Mouse (Mus musculus): ENCODE results near the gene Opcml. TPM values are rescaled to one million over a fixed set of nuclear protein-coding genes. Genes with fewer than 3 reads are reported as not detected.

Gene Opcml
- polyA plus RNA-seq, 2 experiments = 3.7 to 5.5 TPM

GRCm38 (mm10) chr9:28845961-28846570 lies 1055.5 kb downstream of the Opcml start:
- Histone ChIP-seq H3K27me3 (ENCODE audit: control insufficient read depth, insufficient read depth, low read length) (no peaks in the 10 kb centered on the region), H3K36me3 (ENCODE audit: control insufficient read depth, insufficient read depth, low read length) (no peaks in the 10 kb centered on the region), H3K9me3 (ENCODE audit: control insufficient read depth, low read length) (no peaks in the 10 kb centered on the region), H3K4me3 (replicated peaks; ENCODE audit: low read length) (no peak overlapping the region), H3K9ac (ENCODE audit: low read depth, low read length, severe bottlenecking) (no peak overlapping the region), H3K4me2 (replicated peaks; ENCODE audit: low read depth, low read length, severe bottlenecking) (no peak overlapping the region), H3K4me1 (ENCODE audit: control insufficient read depth, insufficient read depth, low read length) (no peaks in the 10 kb centered on the region), H3K27ac (replicated peaks; ENCODE audit: low read depth, low read length) (no peak overlapping the region)
- WGBS = 29% methylated on average over 2 of the region's 2 CpGs
- ATAC-seq (ENCODE audit: low FRiP score, low read depth) (no peak), DNase-seq (ENCODE audit: low spot score) (no peak)
- no peak for TF ChIP-seq POLR2A (IDR thresholded peaks at IDR 0.05; ENCODE audit: borderline replicate concordance, extremely low read depth, insufficient read depth, insufficient read length)

- TF ChIP-seq POLR2A (IDR thresholded peaks at IDR 0.05; ENCODE audit: borderline replicate concordance, extremely low read depth, insufficient read depth, insufficient read length) = no peak
- DNase-seq (ENCODE audit: low spot score) = no peak
- H3K4me2 ChIP-seq (replicated peaks; ENCODE audit: low read depth, low read length, severe bottlenecking) = no peak overlapping the region
Observed at GRCm38 (mm10) chr9:28855826-28856225, 1065.3 kb downstream of the Opcml start.

GRCm38 (mm10) chr9:28861983-28862382 lies 1071.4 kb downstream of the Opcml start:
- ATAC-seq (ENCODE audit: low FRiP score, low read depth) (no peak), DNase-seq (ENCODE audit: low spot score) (no peak)
- Histone ChIP-seq H3K27me3 (ENCODE audit: control insufficient read depth, insufficient read depth, low read length) (no peaks in the 10 kb centered on the region), H3K9ac (ENCODE audit: low read depth, low read length, severe bottlenecking) (no peak overlapping the region), H3K4me3 (replicated peaks; ENCODE audit: low read length) (no peak overlapping the region), H3K9me3 (ENCODE audit: control insufficient read depth, low read length) (no peaks in the 10 kb centered on the region), H3K4me2 (replicated peaks; ENCODE audit: low read depth, low read length, severe bottlenecking) (no peak overlapping the region), H3K36me3 (ENCODE audit: control insufficient read depth, insufficient read depth, low read length) (no peaks in the 10 kb centered on the region), H3K4me1 (ENCODE audit: control insufficient read depth, insufficient read depth, low read length) (no peaks in the 10 kb centered on the region), H3K27ac (replicated peaks; ENCODE audit: low read depth, low read length) (no peak overlapping the region)
- TF ChIP-seq POLR2A (IDR thresholded peaks at IDR 0.05; ENCODE audit: borderline replicate concordance, extremely low read depth, insufficient read depth, insufficient read length) = no peak
- 56% methylated on average over 4 of the region's 4 CpGs for WGBS

More at GRCm38 (mm10) chr9:28855826-28856225, 1065.3 kb downstream of the Opcml start:
- H3K9ac ChIP-seq (ENCODE audit: low read depth, low read length, severe bottlenecking) = no peak overlapping the region
- 73% methylated on average over 7 of the region's 7 CpGs for WGBS
- H3K27me3 ChIP-seq (ENCODE audit: control insufficient read depth, insufficient read depth, low read length) = no peaks in the 10 kb centered on the region
- H3K9me3 ChIP-seq (ENCODE audit: control insufficient read depth, low read length) = no peaks in the 10 kb centered on the region
- no peaks in the 10 kb centered on the region for H3K36me3 ChIP-seq (ENCODE audit: control insufficient read depth, insufficient read depth, low read length)
- H3K4me1 ChIP-seq (ENCODE audit: control insufficient read depth, insufficient read depth, low read length) = no peaks in the 10 kb centered on the region
- no peak for ATAC-seq (ENCODE audit: low FRiP score, low read depth)
- no peak overlapping the region for H3K4me3 ChIP-seq (replicated peaks; ENCODE audit: low read length)
- no peak overlapping the region for H3K27ac ChIP-seq (replicated peaks; ENCODE audit: low read depth, low read length)

GRCm38 (mm10) chr9:28867256-28867655 lies 1076.7 kb downstream of the Opcml start:
- WGBS = 81% methylated on average over 3 of the region's 3 CpGs
- ATAC-seq (ENCODE audit: low FRiP score, low read depth) (no peak), DNase-seq (ENCODE audit: low spot score) (no peak)
- no peak overlapping the region for H3K4me2 ChIP-seq (replicated peaks; ENCODE audit: low read depth, low read length, severe bottlenecking)
- no peaks in the 10 kb centered on the region for H3K4me1 ChIP-seq (ENCODE audit: control insufficient read depth, insufficient read depth, low read length)
- H3K27ac ChIP-seq (replicated peaks; ENCODE audit: low read depth, low read length) = no peak overlapping the region
- H3K36me3 ChIP-seq (ENCODE audit: control insufficient read depth, insufficient read depth, low read length) = no peaks in the 10 kb centered on the region
- TF ChIP-seq POLR2A (IDR thresholded peaks at IDR 0.05; ENCODE audit: borderline replicate concordance, extremely low read depth, insufficient read depth, insufficient read length) = no peak
- H3K9ac ChIP-seq (ENCODE audit: low read depth, low read length, severe bottlenecking) = no peak overlapping the region
- H3K27me3 ChIP-seq (ENCODE audit: control insufficient read depth, insufficient read depth, low read length) = no peaks in the 10 kb centered on the region
- no peak overlapping the region for H3K4me3 ChIP-seq (replicated peaks; ENCODE audit: low read length)
- H3K9me3 ChIP-seq (ENCODE audit: control insufficient read depth, low read length) = no peaks in the 10 kb centered on the region

- Histone ChIP-seq H3K36me3 (ENCODE audit: control insufficient read depth, insufficient read depth, low read length) (no peaks in the 10 kb centered on the region), H3K4me3 (replicated peaks; ENCODE audit: low read length) (no peak overlapping the region), H3K27ac (replicated peaks; ENCODE audit: low read depth, low read length) (no peak overlapping the region), H3K9ac (ENCODE audit: low read depth, low read length, severe bottlenecking) (no peak overlapping the region), H3K9me3 (ENCODE audit: control insufficient read depth, low read length) (no peaks in the 10 kb centered on the region), H3K27me3 (ENCODE audit: control insufficient read depth, insufficient read depth, low read length) (no peaks in the 10 kb centered on the region), H3K4me1 (ENCODE audit: control insufficient read depth, insufficient read depth, low read length) (no peaks in the 10 kb centered on the region), H3K4me2 (replicated peaks; ENCODE audit: low read depth, low read length, severe bottlenecking) (no peak overlapping the region)
- DNase-seq (ENCODE audit: low spot score) (no peak), ATAC-seq (ENCODE audit: low FRiP score, low read depth) (no peak)
- 73% methylated on average over 1 of the region's 1 CpGs for WGBS
- TF ChIP-seq POLR2A (IDR thresholded peaks at IDR 0.05; ENCODE audit: borderline replicate concordance, extremely low read depth, insufficient read depth, insufficient read length) = no peak
Observed at GRCm38 (mm10) chr9:28870478-28870877, 1079.9 kb downstream of the Opcml start.

Data from limb, embryonic 14.5 days (tissue).